Mouse (Mus musculus) kidney, embryonic 16.5 days (tissue): ENCODE measurements around the gene Ppp2r1a. TPM values are rescaled to one million over a fixed set of nuclear protein-coding genes. Genes with fewer than 3 reads are reported as not detected.

Source experiments
- ATAC-seq: fragments of 200-750 bp; cut with Nextera tagmentation; 2 replicates; pipeline ENCODE4 v1.8.0; 2017; ENCODE audit warnings: moderate TSS enrichment; ENCODE audit not compliant: low FRiP score, low TSS enrichment
- H3K27ac ChIP-seq: fragments of 300-500 bp; sonication (generic); 2 replicates; pipeline ENCODE4 v1.5.1; 2014; ENCODE audit warnings: low read length
- H3K27me3 ChIP-seq: fragments of 300-500 bp; sonication (generic); 2 replicates; pipeline ENCODE4 v1.6.1; 2014; ENCODE audit warnings: low read length, control low read depth, mixed read lengths; ENCODE audit not compliant: insufficient read depth
- H3K36me3 ChIP-seq: fragments of 300-500 bp; sonication (generic); 2 replicates; pipeline ENCODE4 v1.6.1; 2014; ENCODE audit warnings: low read length, control low read depth, mixed read lengths; ENCODE audit not compliant: insufficient read depth
- H3K4me1 ChIP-seq: fragments of 300-500 bp; sonication (generic); 2 replicates; pipeline ENCODE4 v1.6.1; 2014; ENCODE audit warnings: low read length, control low read depth, mixed read lengths; ENCODE audit not compliant: insufficient read depth
- H3K4me2 ChIP-seq: fragments of 300-500 bp; sonication (generic); replicated peaks from 2 replicates; pipeline ENCODE4 v1.6.1; 2014; ENCODE audit warnings: low read depth, low read length
- H3K4me3 ChIP-seq: fragments of 300-500 bp; sonication (generic); 2 replicates; pipeline ENCODE4 v1.5.1; 2014; ENCODE audit warnings: mild to moderate bottlenecking, low read length
- H3K9ac ChIP-seq: fragments of 300-500 bp; sonication (generic); replicated peaks from 2 replicates; pipeline ENCODE4 v1.6.1; 2014; ENCODE audit warnings: low read length
- H3K9me3 ChIP-seq: fragments of 300-500 bp; sonication (generic); 2 replicates; pipeline ENCODE4 v1.6.1; 2016; ENCODE audit warnings: low read length, control low read depth
- WGBS: fragments of 180-500 bp; shearing (Covaris S2); extraction: QIAGEN DNeasy Blood & Tissue Kit; methylation state at CpG from one replicate; pipeline ENCODE4 v1.1.7; 2014; 5-methylcytosine and 5-hydroxymethylcytosine counted together
- polyA plus RNA-seq: library from polyadenylated mRNA; unstranded; fragments of >200 nt; fragmentation: Nextera tagmentation; extraction: Ambion mirVana; gene quantifications from 2 replicates; pipeline ENCODE4 v1.2.1, GENCODE M21; 2015

Gene Ppp2r1a
- polyA plus RNA-seq, 1 experiment from 2014 or later: 503 TPM

- ATAC-seq: no peak
- Histone ChIP-seq H3K9me3 (no peaks in the 10 kb centered on the region), H3K36me3 (no peaks in the 10 kb centered on the region), H3K4me1 (no peaks in the 10 kb centered on the region), H3K4me3 (no peak within 1 kb of the TSS), H3K27ac (no peak within 1 kb of the TSS), H3K27me3 (no peaks in the 10 kb centered on the region), H3K9ac (no peak within 1 kb of the TSS), H3K4me2 (no peak within 1 kb of the TSS)
Observed at GRCm38 (mm10) chr17:20996364-20996763, 51.3 kb downstream of the Ppp2r1a start, which contains the start of gene Vmn1r233. Gene Vmn1r233, minus strand, starts transcription at chr17:20996464.

GRCm38 (mm10) chr17:21008382-21009331 is 63.5 kb downstream of the Ppp2r1a start, which contains the start of gene Zfp160:
Gene Zfp160, plus strand, starts transcription at chr17:21008903.
- Histone ChIP-seq H3K27me3 (no peaks in the 10 kb centered on the region), H3K27ac (peak within 1 kb of the TSS; percentile 98), H3K4me3 (peak within 1 kb of the TSS; percentile 90), H3K4me2 (peak within 1 kb of the TSS; percentile 75), H3K9ac (peak within 1 kb of the TSS; percentile 91), H3K4me1 (peaks cover 12% of the 10 kb centered on the region), H3K36me3 (peaks cover 20% of the 10 kb centered on the region), H3K9me3 (no peaks in the 10 kb centered on the region)
- ATAC-seq: peak; percentile 98
- 5% methylated on average over 36 of the region's 36 CpGs for WGBS

GRCm38 (mm10) chr17:21009726-21010125 is 64.6 kb downstream of the Ppp2r1a start:
- H3K36me3 ChIP-seq: peaks cover 24% of the 10 kb centered on the region
- H3K27me3 ChIP-seq: no peaks in the 10 kb centered on the region
- peak overlapping the region; percentile 98 for H3K27ac ChIP-seq
- peaks cover 12% of the 10 kb centered on the region for H3K4me1 ChIP-seq
- no peaks in the 10 kb centered on the region for H3K9me3 ChIP-seq
- no peak for ATAC-seq
- WGBS: 10% methylated on average over 1 of the region's 1 CpGs
- H3K4me2 ChIP-seq: peak overlapping the region; percentile 75
- peak overlapping the region; percentile 90 for H3K4me3 ChIP-seq
- H3K9ac ChIP-seq: peak overlapping the region; percentile 91

Other genes with a start within 250 kb of the Ppp2r1a start
- not detected in 2 replicates for gene Vmn1r227, start 215.5 kb upstream of the Ppp2r1a start, polyA plus RNA-seq
- not detected in 2 replicates for gene Vmn1r228, start 159.2 kb upstream of the Ppp2r1a start, polyA plus RNA-seq
- 0.01 TPM in 1 of 2 replicates, not detected in the other for gene Vmn1r229, start 133.8 kb upstream of the Ppp2r1a start, polyA plus RNA-seq
- gene Vmn1r230, start 104.9 kb upstream of the Ppp2r1a start, polyA plus RNA-seq: not detected in 2 replicates
- not detected in 2 replicates for gene Vmn1r231, start 40.2 kb upstream of the Ppp2r1a start, polyA plus RNA-seq
- not detected in 2 replicates for gene Vmn1r232, start 25.6 kb upstream of the Ppp2r1a start, polyA plus RNA-seq
- gene Vmn1r233, start 51.2 kb downstream of the Ppp2r1a start, polyA plus RNA-seq: not detected in 2 replicates
- 14.4 and 15.9 TPM in 2 replicates for gene Zfp160, start 63.6 kb downstream of the Ppp2r1a start, polyA plus RNA-seq